Mouse (Mus musculus) gastrocnemius, adult 2 months (tissue): ENCODE results near the gene Ift88. TPM values are rescaled to one million over a fixed set of nuclear protein-coding genes. Genes with fewer than 3 reads are reported as not detected.

ENCODE experiments used
- DNase-seq: peaks from one replicate; pipeline ENCODE4 v3.0.0; 2022
- H3K27ac ChIP-seq: fragments of 200-600 bp; 2 replicates; pipeline ENCODE4 v1.8.1; 2022; ENCODE audit warnings: mild to moderate bottlenecking
- H3K4me3 ChIP-seq: fragments of 200-600 bp; 2 replicates; pipeline ENCODE4 v1.8.1; 2022; ENCODE audit warnings: mild to moderate bottlenecking, moderate library complexity
- CTCF ChIP-seq: fragments of 200-600 bp; IDR thresholded peaks from 2 replicates; pipeline ENCODE4 v1.8.1; 2022; ENCODE audit warnings: antibody characterized with exemption, mild to moderate bottlenecking, moderate library complexity
- intact Hi-C: fragments of 180-260 bp; cut with DNase I; formaldehyde crosslinking; loops from one replicate; pipeline ENCODE4 v1.15.1; 2025
- total RNA-seq, 2 experiments: library from RNA; stranded (reverse); gene quantifications; 2 replicates each; pipeline ENCODE4 v1.2.3; 2021

Ift88 gene
- total RNA-seq, 2 experiments from 2014 or later = 4.0 to 4.8 TPM

GRCm38 (mm10) chr14:57475057-57475456, 51.2 kb downstream of the Ift88 start:
- intact Hi-C loops = no loop called here
- no peak for DNase-seq
- no peak for TF ChIP-seq CTCF
- H3K4me3 ChIP-seq = no peak overlapping the region
- H3K27ac ChIP-seq = no peak overlapping the region

DNA sequence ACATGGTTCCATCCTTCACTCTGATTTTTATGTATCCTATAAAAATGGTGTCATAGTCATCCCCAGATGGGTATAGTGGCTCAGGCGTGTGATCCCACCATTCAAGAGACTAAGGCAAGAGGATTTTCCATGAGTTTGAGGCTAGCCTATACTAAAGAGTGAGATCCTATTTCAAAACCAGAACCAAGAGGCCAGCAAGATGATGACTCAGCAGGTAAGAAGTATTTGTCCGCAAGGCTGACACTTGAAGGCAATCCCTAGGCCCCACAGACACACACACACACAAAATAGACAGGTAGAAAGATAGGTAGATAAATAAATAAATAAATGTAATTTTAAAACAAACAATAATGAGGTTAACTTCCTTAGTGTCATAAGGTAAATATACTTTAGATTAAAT, 58.4 kb downstream of the Ift88 start:
- Histone ChIP-seq H3K27ac (no peak overlapping the region), H3K4me3 (no peak overlapping the region)
- no peak for DNase-seq
- no peak for TF ChIP-seq CTCF
- intact Hi-C loops = no loop called here

GRCm38 (mm10) chr14:57484183-57484582, 60.3 kb downstream of the Ift88 start:
- H3K27ac ChIP-seq = no peak overlapping the region
- DNase-seq = no peak
- TF ChIP-seq CTCF = no peak
- intact Hi-C loops = no loop called here
- H3K4me3 ChIP-seq = no peak overlapping the region

DNA sequence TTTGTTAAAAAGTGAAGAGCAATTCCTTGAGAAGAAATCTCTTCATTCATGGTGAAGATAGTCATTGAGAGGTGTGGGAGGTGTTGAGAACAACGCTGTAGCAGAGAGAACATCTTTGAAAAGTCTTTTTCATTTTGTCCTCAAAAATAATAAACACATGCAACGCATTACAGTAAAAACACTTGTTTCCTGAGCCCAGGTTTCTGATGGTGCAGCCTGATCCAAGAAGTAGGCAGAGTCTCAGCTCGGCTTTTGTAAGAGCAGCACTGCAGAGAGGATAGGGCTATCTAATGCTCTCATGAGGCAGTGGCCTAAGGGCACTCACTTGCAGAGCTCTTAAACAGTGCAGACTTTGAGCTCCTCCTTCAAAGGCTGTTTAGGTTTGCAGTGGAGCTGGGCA, 65.8 kb downstream of the Ift88 start:
- H3K4me3 ChIP-seq = no peak overlapping the region
- TF ChIP-seq CTCF = no peak
- no peak for DNase-seq
- H3K27ac ChIP-seq = no peak overlapping the region
- intact Hi-C loops = no loop called here

GRCm38 (mm10) chr14:57493840-57494239, 70.0 kb downstream of the Ift88 start:
- Histone ChIP-seq H3K4me3 (no peak overlapping the region), H3K27ac (no peak overlapping the region)
- no peak for DNase-seq
- intact Hi-C loops = no loop called here
- no peak for TF ChIP-seq CTCF

DNA sequence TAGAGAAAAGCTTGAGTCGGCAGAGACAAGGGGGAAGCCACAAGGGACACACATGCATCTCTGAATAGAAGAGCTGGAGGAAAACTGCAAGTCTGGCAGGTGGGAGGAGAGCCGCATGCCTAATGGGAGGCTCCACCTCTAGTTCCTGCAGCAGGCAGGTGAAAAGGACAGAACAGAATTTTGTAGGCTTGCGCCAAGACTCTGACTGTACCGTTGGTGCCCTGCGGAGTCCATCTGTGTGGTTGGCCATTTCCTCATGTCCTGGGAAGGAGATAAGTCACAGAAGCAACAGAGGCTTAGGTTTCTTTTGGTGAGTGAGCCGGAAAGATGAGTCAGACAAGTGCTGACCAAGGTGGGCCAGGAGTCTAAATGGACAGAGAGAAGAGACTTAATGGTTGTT, 79.9 kb downstream of the Ift88 start:
- Histone ChIP-seq H3K4me3 (no peak overlapping the region), H3K27ac (no peak overlapping the region)
- DNase-seq = no peak
- no peak for TF ChIP-seq CTCF
- intact Hi-C loops = no loop called here

GRCm38 (mm10) chr14:57509554-57509953, 85.7 kb downstream of the Ift88 start:
- TF ChIP-seq CTCF = no peak
- no peak overlapping the region for H3K4me3 ChIP-seq
- intact Hi-C loops = no loop called here
- DNase-seq = no peak
- no peak overlapping the region for H3K27ac ChIP-seq

GRCm38 (mm10) chr14:57515156-57515762, 91.4 kb downstream of the Ift88 start:
- no peak for TF ChIP-seq CTCF
- intact Hi-C loops = no loop called here
- H3K27ac ChIP-seq = no peak overlapping the region
- no peak for DNase-seq
- H3K4me3 ChIP-seq = no peak overlapping the region

GRCm38 (mm10) chr14:57517001-57517400, 93.1 kb downstream of the Ift88 start:
- intact Hi-C loops = no loop called here
- no peak for DNase-seq
- TF ChIP-seq CTCF = no peak
- H3K4me3 ChIP-seq = no peak overlapping the region
- H3K27ac ChIP-seq = no peak overlapping the region

- TF ChIP-seq CTCF = no peak
- Histone ChIP-seq H3K4me3 (no peak overlapping the region), H3K27ac (no peak overlapping the region)
- DNase-seq = no peak
- intact Hi-C loops = no loop called here
Observed at GRCm38 (mm10) chr14:57523762-57524161, 99.9 kb downstream of the Ift88 start.

DNA sequence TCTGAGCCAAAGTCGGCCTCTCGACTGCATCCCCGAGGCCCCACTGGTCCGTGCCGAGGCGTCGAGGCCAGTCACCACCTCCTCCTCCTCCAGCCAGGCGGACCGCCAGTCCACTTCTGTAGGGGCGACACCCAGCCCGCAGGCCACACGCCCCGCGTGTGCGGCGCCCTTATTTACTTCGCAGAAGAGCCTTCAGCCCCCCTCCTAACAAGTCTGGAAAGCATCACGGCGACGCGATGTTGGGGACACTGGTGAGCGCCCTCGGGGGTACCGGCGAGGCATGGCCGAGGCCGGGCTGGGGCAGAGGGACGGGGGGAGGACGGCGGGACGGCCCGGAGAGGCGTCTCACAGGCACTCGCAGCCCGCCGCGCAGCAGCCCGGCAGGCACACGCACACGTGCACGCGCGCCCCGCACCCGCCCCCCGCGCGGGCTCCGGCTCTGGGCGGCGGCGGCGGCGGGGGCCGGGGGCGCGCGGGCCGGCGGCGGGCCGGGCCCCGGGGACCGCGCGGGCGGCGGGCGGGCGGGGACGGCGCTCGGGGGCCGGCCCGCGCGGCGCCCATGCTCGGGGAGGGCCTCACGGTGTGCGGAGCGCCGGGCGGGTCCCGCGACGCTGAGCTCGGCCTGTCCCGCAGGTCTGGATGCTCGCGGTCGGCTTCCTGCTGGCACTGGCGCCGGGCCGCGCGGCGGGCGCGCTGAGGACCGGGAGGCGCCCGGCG, 101.0 kb downstream of the Ift88 start, which contains the start of gene Il17d:
TSS of gene Il17d (plus strand) at position 107 of the 717 bp plus-strand sequence.
- DNase-seq = peak; percentile 57
- TF ChIP-seq CTCF = no peak
- peak within 1 kb of the TSS; percentile 48 for H3K27ac ChIP-seq
- H3K4me3 ChIP-seq = peak within 1 kb of the TSS; percentile 73
- intact Hi-C loops = no loop called here

DNA sequence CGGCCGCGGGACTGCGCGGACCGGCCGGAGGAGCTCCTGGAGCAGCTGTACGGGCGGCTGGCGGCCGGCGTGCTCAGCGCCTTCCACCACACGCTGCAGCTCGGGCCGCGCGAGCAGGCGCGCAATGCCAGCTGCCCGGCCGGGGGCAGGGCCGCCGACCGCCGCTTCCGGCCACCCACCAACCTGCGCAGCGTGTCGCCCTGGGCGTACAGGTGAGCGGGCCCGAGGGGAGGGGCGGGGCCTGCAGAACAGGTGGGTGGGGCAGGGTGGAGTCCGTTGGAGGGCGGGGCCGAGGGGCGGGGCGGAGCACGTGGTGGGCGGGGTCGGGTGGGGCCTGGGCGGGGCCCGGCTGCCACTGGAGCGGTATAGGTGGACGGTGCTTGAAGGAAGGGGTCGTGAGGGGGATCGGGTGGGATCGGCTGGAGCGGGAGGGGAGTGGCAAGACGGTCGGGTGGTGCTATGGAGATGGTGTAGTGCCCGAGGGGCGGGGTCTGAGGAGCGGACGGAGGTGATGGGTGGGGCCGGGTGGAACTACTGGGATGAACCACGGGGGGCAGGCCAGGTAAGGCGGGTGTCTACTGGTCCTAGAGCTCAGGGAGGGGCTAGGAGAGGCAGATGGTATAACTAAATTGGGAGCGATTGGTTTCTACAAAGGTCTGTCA, 101.7 kb downstream of the Ift88 start:
- H3K4me3 ChIP-seq = peak overlapping the region; percentile 73
- DNase-seq = peak; percentile 71
- peak overlapping the region; percentile 24; the same call in 1 of the 2 replicates for H3K27ac ChIP-seq
- TF ChIP-seq CTCF = peak; percentile 22; the same call in 1 of the 2 replicates
- intact Hi-C loops = no loop called here

DNA sequence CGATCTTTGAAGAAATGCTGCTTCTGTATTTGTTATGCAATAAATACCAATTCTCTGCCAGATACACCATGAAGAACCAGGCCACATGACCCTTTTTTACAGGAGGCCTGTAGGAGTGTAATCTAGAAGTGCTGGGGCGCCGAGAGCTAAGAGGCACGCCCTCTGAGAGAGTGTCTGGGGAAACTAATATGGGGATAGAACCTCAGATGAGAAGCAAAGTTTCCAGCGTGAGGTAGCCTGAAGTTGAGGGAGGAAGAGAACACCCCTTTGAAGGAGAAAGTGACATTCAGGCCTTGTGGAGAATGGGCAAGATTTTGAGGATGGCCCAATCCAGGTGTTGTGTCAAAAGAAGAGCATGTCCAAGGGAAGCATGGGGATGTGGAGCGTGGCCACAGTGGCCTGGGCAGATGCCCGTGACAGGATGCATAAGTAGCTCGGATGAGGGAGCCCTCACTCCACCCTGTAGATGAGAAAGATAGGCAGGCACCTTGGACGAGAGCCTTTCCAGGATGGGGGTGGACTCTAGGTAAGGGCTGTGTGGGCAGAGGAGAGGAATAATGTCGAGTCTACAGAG, 102.3 kb downstream of the Ift88 start:
- TF ChIP-seq CTCF = no peak
- peak overlapping the region; percentile 24; the same call in 1 of the 2 replicates for H3K27ac ChIP-seq
- intact Hi-C loops = no loop called here
- H3K4me3 ChIP-seq = peak overlapping the region; percentile 73
- no peak for DNase-seq
